Mouse (Mus musculus): Measurements from ENCODE around the gene Scube3. TPM values are rescaled to one million over a fixed set of nuclear protein-coding genes. Genes with fewer than 3 reads are reported as not detected.
"Not testable (repeated sequence)": the region's sequence is repeated elsewhere in the genome, so short reads cannot be mapped to it uniquely, and the experiment has no call there.

Scube3 gene
- total RNA-seq, 2 experiments from 2014 or later, result 2.8 to 2.9 TPM

DNA sequence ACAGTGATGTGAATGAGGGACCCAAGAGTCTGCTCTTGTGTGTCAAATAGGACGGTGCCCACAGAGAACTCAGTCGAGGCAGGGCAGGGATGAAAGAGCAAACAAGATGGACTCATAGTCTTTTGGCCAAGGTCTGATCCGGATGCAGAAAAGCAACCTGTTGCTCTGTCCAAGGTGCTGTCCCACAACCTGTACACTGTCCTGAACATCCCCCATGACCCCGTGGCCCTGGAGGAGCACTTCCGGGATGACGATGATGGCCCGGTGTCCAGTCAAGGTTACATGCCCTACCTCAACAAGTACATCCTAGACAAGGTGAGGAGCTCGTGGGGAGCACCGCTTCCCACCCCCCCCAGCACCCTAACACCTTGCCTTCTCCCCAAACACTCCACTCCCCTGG, 74.8 kb downstream of the Scube3 start:
- no peak for DNase-seq (ENCODE audit: low spot score in 2 of 2)

DNA sequence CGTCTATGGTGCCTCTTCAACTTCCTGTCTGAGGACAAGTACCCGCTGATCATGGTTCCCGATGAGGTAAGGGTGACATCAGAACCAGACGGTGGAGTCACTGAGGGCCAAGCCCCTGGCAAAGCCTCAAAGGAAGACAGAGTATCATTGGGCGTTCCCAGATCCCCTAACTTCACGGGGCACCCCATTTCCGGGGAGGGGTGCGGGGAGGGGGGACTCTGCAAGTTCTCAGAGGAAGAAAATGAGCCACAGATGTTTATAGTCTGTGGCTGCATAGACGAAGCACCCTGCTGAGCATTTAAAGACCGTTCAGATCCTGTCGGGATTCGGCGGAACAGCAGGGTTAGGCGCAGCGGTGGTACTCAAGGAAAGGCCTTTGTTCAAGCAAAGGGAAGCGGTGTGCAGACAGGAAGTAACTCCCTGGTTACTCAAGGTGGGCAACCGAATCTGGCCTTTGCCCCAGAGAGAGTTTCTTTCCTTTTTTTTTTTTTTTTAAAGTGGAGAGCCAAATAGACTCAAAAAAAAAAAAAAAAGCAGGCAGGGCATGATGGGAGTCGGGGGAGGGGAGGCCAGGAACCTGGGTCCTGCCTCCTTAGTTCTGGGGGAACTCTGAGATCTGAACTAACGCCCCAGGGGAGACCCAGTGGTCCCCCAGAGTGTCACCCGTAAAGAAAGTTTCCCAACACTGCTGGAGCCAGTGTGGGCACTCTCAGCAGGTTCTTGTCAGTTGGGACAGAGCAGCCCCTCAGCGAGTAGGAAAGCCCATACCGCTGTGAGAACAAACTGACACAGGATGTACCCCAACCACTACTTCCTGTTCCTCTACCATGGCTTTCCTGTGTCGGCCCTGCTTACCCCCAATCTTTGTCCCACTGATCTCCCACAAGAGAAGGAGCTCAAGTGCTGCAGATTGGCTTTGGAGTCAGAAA, 76.0 kb downstream of the Scube3 start:
- DNase-seq (ENCODE audit: low spot score in 2 of 2), result no peak

DNA sequence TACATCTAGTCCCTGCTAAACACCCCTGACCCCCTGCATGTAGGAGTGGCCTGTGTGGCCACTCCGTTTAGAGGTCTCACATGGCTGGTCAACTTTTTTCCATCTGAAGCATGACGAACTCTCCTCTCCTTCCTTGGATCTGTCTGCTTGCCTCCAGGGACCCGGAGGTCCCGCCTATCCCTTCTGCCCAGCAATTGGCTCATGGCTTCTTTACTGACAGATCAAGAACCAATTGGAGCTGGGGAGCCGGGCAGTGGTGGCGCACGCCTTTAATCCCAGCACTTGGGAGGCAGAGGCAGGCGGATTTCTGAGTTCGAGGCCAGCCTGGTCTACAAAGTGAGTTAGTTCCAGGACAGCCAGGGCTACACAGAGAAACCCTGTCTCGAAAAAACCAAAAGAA, 80.5 kb downstream of the Scube3 start:
- DNase-seq (ENCODE audit: low spot score in 2 of 2), result not testable (repeated sequence)

DNA sequence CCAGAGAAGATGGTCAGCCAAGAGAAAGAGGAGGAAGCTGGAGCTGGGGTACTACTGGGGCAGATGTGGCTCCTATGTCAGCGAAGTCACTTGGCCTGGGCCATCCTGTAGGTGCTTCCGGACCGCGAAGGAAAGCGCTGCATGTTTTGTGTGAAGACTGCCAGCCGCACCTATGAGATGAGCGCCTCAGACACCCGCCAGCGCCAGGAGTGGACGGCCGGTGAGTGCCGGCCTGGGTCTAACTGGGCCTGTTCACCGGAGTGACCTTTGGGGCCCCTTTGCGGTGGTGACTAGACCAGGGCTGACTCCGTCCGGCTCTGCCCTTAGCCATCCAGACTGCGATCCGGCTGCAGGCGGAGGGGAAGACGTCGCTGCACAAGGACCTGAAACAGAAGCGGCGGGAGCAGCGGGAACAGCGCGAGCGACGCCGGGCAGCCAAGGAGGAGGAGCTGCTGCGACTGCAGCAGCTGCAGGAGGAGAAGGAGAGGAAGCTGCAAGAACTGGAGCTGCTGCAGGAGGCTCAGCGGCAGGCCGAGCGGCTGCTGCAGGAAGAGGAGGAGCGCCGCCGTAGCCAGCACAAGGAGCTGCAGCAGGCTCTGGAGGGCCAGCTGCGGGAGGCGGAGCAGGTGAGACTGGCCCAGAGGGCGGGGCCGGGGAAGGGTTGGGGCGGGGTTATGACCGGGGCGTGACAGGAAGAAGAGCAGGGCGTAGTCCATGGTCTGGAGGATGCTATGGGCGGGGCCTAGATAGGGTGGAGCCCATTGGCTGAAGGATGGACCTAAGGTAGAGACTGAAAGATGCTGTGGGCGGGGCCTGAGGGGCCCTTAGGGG, 81.8 kb downstream of the Scube3 start:
- DNase-seq (ENCODE audit: low spot score in 2 of 2), result peak; percentile 86 to 92

Other genes starting within 250 kb of the Scube3 start
- gene Anks1, start 232.8 kb upstream of the Scube3 start, total RNA-seq (2021), result 10 to 100 TPM; 39.5 to 44.5 TPM
- 10 to 100 TPM; 47.6 to 49.3 TPM for gene Taf11, start 232.3 kb upstream of the Scube3 start, total RNA-seq (2021)
- 1 to 10 TPM in 1 of 2 experiments, under 1 TPM in 1; 0.68 to 1.1 TPM for gene Tcp11, start 61.5 kb upstream of the Scube3 start, total RNA-seq (2021)
- 100 to 1,000 TPM; 111 to 116 TPM for gene Zfp523, start 35.0 kb downstream of the Scube3 start, total RNA-seq (2021)
- 1 to 10 TPM; 3.1 to 4.1 TPM for gene Def6, start 65.6 kb downstream of the Scube3 start, total RNA-seq (2021)
- gene Ppard, start 90.6 kb downstream of the Scube3 start, total RNA-seq (2021), result 10 to 100 TPM; 27.9 to 28.6 TPM
- gene Fance, start 171.4 kb downstream of the Scube3 start, total RNA-seq (2021), result 10 to 100 TPM; 25.4 to 25.5 TPM
- 100 to 1,000 TPM; 322 to 334 TPM for gene Rpl10a, start 186.3 kb downstream of the Scube3 start, total RNA-seq (2021)
- 1 to 10 TPM; 2.3 to 2.5 TPM for gene Tead3, start 208.7 kb downstream of the Scube3 start, total RNA-seq (2021)
- gene Tulp1, start 223.1 kb downstream of the Scube3 start, total RNA-seq (2021), result not detected